Comparison of ENCODE assay signal across 16 mouse cellular contexts in genomic region chr14:52108025-52108424, GRCm38 (mm10). TPM values are rescaled to one million over a fixed set of nuclear protein-coding genes. Genes with fewer than 3 reads are reported as not detected.
DNase-seq lines count a peak whose midpoint lies in the region.
"Had no signal": no experiment of that assay in that cellular context is flagged by ENCODE, and none has a peak within 500 bp of the region (broad histone marks: within the 10 kb centered on the region; RNA-seq: fewer than 3 reads in every experiment).

No protein-coding gene starts in this region.

- DNase-seq in retina, adult 2 months (ENCODE audit: low read depth, low spot score) = peak; percentile 75
- no peak for DNase-seq in retina, embryonic 14.5 days (ENCODE audit: low spot score)
- DNase-seq in brain, adult 2 months (ENCODE audit: low read depth, low spot score) = peak; percentile 21
- peak; percentile 75 for DNase-seq in retina, postnatal 1 day
- DNase-seq in liver = no peak
- no peak for DNase-seq in spleen, adult 18-20 months
- DNase-seq in adrenal gland, adult 18-20 months (ENCODE audit: low spot score in 2 of 2) = no peak
- DNase-seq: adrenal gland, postnatal 10 days; adrenal gland, postnatal 25 days; cerebellum, adult 11 months; cerebellum, adult 18-20 months; cerebellum, adult 8-10 months; cerebellum, adult 9-11 months; cerebellum, postnatal 14 days; cerebellum, postnatal 36 days; embryo, embryonic 11 days had no signal

RNA-seq across cellular contexts. Expression of gene Rpgrip1, which starts 2.5 kb away (rescaled TPM):
- total RNA-seq in adrenal gland, adult 18-20 months (2021) = 1 to 10 TPM in 1 of 2 experiments, under 1 TPM in 1; 0.35 to 1.3 TPM

RNA-seq across cellular contexts. Expression of gene Hnrnpc, which starts 4.2 kb away (rescaled TPM):
- total RNA-seq in adrenal gland, adult 18-20 months (2021) = 100 to 1,000 TPM; 285 to 298 TPM

Comparison
In these comparisons a context has a peak if more than half of its experiments do, and no peak if none do; other contexts are left out.
1. DNase-seq: peak in retina, adult 2 months (single experiment), brain, adult 2 months (single experiment) and retina, postnatal 1 day (single experiment); none in retina, embryonic 14.5 days (single experiment), liver (single experiment), spleen, adult 18-20 months (0 of 2) and adrenal gland, adult 18-20 months (0 of 2).